Mouse (Mus musculus): ENCODE data around the gene Cpe. TPM values are rescaled to one million over a fixed set of nuclear protein-coding genes. Genes with fewer than 3 reads are reported as not detected.

Gene Cpe
- polyA plus RNA-seq, 1 experiment from 2014 or later, result 160 TPM

GRCm38 (mm10) chr8:64711544-64711943, 18.7 kb upstream of the Cpe start:
- no peak for DNase-seq (ENCODE audit: low spot score)
- H3K4me1 ChIP-seq (replicated peaks), result no peaks in the 10 kb centered on the region
- no peak overlapping the region for H3K4me3 ChIP-seq
- no peak overlapping the region for H3K27ac ChIP-seq
- H3K9me3 ChIP-seq, result no peaks in the 10 kb centered on the region
- H3K36me3 ChIP-seq, result peaks cover 15% of the 10 kb centered on the region
- no peaks in the 10 kb centered on the region for H3K27me3 ChIP-seq (ENCODE audit: insufficient read depth, poor library complexity, severe bottlenecking)
- 52% methylated on average over 1 of the region's 1 CpGs for WGBS

DNA sequence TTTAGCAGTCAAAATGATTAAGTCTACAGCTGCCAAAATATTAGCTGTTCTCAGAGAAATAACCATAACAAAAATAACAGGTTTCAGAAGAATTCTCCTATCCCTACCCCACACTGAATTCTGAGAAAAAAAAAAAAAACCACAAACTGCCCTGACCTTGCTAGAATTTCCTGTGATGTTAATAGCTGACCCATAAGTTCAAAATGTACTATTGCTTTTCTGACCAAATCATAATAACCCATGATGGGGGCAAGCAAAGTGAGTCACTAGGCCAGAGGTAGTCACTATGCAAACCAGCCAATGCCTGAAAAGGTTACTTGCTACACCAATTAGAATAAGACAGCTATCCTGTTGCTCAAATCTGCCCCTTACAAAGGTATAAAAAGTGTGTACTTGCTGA, 14.6 kb upstream of the Cpe start:
- Histone ChIP-seq H3K4me3 (no peak overlapping the region), H3K27ac (no peak overlapping the region), H3K27me3 (ENCODE audit: insufficient read depth, poor library complexity, severe bottlenecking) (no peaks in the 10 kb centered on the region), H3K4me1 (replicated peaks) (no peaks in the 10 kb centered on the region), H3K36me3 (no peaks in the 10 kb centered on the region), H3K9me3 (no peaks in the 10 kb centered on the region)
- DNase-seq (ENCODE audit: low spot score), result no peak

GRCm38 (mm10) chr8:64703191-64703590, 10.3 kb upstream of the Cpe start:
- H3K36me3 ChIP-seq, result no peaks in the 10 kb centered on the region
- no peaks in the 10 kb centered on the region for H3K27me3 ChIP-seq (ENCODE audit: insufficient read depth, poor library complexity, severe bottlenecking)
- H3K4me3 ChIP-seq, result no peak overlapping the region
- no peak for DNase-seq (ENCODE audit: low spot score)
- H3K9me3 ChIP-seq, result no peaks in the 10 kb centered on the region
- WGBS, result 86% methylated on average over 1 of the region's 1 CpGs
- no peaks in the 10 kb centered on the region for H3K4me1 ChIP-seq (replicated peaks)
- H3K27ac ChIP-seq, result no peak overlapping the region

DNA sequence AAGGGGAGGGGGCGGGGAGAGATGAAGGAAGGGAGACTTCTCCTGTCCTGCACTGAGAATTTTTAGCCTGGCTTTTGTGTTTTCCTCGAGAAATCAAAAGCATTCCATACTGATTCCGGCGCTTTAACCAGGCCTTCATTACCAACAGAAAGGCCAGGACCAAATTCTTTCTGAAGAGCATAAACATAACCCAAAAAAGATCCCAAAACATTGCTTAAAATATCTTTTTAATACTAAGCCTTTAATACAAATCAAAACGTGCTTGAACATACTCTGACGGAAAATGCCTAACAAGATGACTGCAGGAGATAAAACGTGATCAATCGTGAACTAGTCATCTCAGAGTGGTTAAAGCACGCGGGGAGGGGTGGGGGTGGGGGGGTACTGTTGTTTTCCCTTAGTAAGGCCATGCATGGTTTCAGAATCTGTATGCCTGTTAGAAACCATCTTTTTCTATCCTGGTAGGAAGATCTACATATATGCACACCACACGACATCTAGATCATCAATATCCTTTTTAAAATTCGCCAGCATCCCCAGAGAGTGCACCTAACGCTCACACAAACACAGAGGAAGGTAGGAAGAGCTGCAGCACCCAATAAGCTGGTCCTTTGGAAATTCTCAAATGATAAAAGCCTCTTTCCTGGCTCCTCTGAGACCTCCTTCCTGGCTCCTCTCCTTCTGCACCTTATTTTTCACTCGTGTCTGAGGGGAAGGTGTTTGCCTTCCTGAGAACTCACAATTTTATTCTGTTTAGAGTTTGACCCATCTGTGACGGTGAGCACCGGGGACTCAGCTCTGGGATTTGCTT, 1.1 kb downstream of the Cpe start:
- Histone ChIP-seq H3K27me3 (ENCODE audit: insufficient read depth, poor library complexity, severe bottlenecking) (peaks cover 14% of the 10 kb centered on the region), H3K4me3 (peak overlapping the region; percentile 69), H3K9me3 (no peaks in the 10 kb centered on the region), H3K27ac (peak overlapping the region; percentile 97), H3K36me3 (no peaks in the 10 kb centered on the region), H3K4me1 (replicated peaks) (peaks cover 17% of the 10 kb centered on the region)
- WGBS, result 10% methylated on average over 16 of the region's 16 CpGs
- DNase-seq (ENCODE audit: low spot score), result peak; percentile 17

DNA sequence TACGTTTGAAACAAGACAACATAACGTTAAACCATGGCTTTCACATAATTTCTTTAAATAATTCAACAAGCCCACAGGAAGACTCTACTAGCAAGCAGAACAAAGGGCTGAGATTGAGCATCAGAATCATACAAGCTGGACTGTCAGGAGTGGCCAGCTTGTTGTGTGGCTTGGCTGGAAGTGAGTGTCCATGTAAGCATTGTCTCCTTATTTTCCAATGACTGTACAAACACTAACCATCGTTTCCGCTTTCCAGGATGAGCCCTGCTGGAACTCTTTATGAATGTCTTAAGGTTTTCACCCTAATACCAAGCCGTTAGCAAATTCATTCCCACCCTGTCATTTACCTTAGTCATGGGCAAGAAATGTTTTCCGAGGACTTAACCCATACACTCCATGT, 2.0 kb downstream of the Cpe start:
- 85% methylated on average over 6 of the region's 6 CpGs for WGBS
- Histone ChIP-seq H3K4me1 (replicated peaks) (peaks cover 17% of the 10 kb centered on the region), H3K36me3 (no peaks in the 10 kb centered on the region), H3K27me3 (ENCODE audit: insufficient read depth, poor library complexity, severe bottlenecking) (peaks cover 14% of the 10 kb centered on the region), H3K27ac (no peak overlapping the region), H3K4me3 (no peak overlapping the region; the same call in 1 of the 2 replicates), H3K9me3 (no peaks in the 10 kb centered on the region)
- no peak for DNase-seq (ENCODE audit: low spot score)

GRCm38 (mm10) chr8:64690306-64690705, 2.5 kb downstream of the Cpe start:
- peaks cover 14% of the 10 kb centered on the region for H3K27me3 ChIP-seq (ENCODE audit: insufficient read depth, poor library complexity, severe bottlenecking)
- 78% methylated on average over 6 of the region's 6 CpGs for WGBS
- H3K36me3 ChIP-seq, result no peaks in the 10 kb centered on the region
- no peak overlapping the region for H3K4me3 ChIP-seq
- peaks cover 17% of the 10 kb centered on the region for H3K4me1 ChIP-seq (replicated peaks)
- no peak for DNase-seq (ENCODE audit: low spot score)
- H3K27ac ChIP-seq, result no peak overlapping the region
- H3K9me3 ChIP-seq, result no peaks in the 10 kb centered on the region

DNA sequence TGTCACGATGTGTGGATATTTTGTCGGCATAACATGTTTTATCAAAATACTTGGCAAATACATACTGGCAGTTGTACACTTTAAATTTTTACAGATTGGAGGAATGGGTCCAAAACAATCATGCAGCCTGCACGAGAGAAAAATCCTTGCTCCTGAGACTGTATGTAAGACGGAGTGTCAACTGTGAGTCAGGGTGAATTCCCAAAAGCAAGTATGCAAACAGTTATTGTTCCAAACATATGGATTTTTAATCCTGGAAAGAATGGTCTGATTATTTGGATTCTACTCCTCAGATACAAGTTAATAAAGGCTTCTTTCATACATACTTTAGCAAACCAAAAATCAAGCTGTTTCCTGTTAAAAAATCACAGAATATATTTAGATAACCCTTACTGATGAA, 4.1 kb downstream of the Cpe start:
- Histone ChIP-seq H3K4me3 (no peak overlapping the region), H3K9me3 (no peaks in the 10 kb centered on the region), H3K27me3 (ENCODE audit: insufficient read depth, poor library complexity, severe bottlenecking) (peaks cover 4% of the 10 kb centered on the region), H3K36me3 (no peaks in the 10 kb centered on the region), H3K27ac (no peak overlapping the region), H3K4me1 (replicated peaks) (peaks cover 17% of the 10 kb centered on the region)
- WGBS, result 87% methylated on average over 4 of the region's 4 CpGs
- DNase-seq (ENCODE audit: low spot score), result no peak

GRCm38 (mm10) chr8:64688161-64688560, 4.7 kb downstream of the Cpe start:
- no peaks in the 10 kb centered on the region for H3K27me3 ChIP-seq (ENCODE audit: insufficient read depth, poor library complexity, severe bottlenecking)
- WGBS, result 88% methylated on average over 3 of the region's 3 CpGs
- H3K4me1 ChIP-seq (replicated peaks), result peaks cover 16% of the 10 kb centered on the region
- no peaks in the 10 kb centered on the region for H3K36me3 ChIP-seq
- no peaks in the 10 kb centered on the region for H3K9me3 ChIP-seq
- DNase-seq (ENCODE audit: low spot score), result no peak
- H3K4me3 ChIP-seq, result no peak overlapping the region
- no peak overlapping the region for H3K27ac ChIP-seq

DNA sequence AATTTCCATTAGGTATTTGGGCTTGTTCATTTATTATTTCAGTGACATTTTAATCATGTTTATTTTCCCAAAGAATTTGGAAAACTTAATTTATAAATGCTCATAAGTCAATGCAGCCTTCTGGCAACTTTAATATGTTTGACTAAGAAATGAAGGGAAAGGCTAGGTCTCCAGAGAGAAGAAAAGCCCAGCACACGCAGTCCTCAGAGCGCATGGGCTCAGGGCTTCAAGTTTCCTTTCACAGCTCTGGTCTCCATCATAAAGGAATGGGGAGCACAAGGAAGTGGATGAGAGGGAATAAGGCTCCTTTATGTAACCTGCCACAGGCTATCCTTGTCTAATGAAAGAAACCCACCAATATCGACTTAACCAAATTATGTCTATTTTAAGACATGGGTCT, 10.4 kb downstream of the Cpe start:
- no peak for DNase-seq (ENCODE audit: low spot score)

DNA sequence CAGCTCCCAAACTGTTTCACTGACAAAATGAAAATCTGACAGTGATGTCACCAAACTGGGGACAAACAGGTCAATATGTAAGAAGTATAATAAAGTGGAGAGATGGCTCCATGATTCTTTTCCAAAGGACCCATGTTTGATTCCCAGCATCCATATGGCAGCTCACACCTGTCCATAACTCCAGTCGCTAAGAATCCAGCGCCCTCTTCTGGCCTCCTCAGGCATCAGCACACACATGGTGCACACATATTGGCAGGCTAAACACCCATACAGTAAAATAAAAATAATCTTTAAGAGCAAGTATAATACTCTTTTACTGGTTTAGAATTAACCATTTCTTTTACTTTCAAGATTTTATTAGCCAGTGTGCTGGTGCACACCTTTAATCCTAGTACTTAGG, 16.5 kb downstream of the Cpe start:
- H3K27me3 ChIP-seq (ENCODE audit: insufficient read depth, poor library complexity, severe bottlenecking), result no peaks in the 10 kb centered on the region
- no peak overlapping the region for H3K27ac ChIP-seq
- H3K4me3 ChIP-seq, result no peak overlapping the region
- WGBS, result 73% methylated on average over 2 of the region's 2 CpGs
- H3K36me3 ChIP-seq, result no peaks in the 10 kb centered on the region
- no peak for DNase-seq (ENCODE audit: low spot score)
- H3K9me3 ChIP-seq, result peaks cover 7% of the 10 kb centered on the region; the same call in 1 of the 2 replicates
- H3K4me1 ChIP-seq (replicated peaks), result peaks cover 5% of the 10 kb centered on the region; the same call in 1 of the 2 replicates

More for the DNA sequence above, 10.4 kb downstream of the Cpe start:
- Histone ChIP-seq H3K4me3 (no peak overlapping the region), H3K4me1 (replicated peaks) (no peaks in the 10 kb centered on the region), H3K36me3 (no peaks in the 10 kb centered on the region), H3K27me3 (ENCODE audit: insufficient read depth, poor library complexity, severe bottlenecking) (no peaks in the 10 kb centered on the region), H3K27ac (no peak overlapping the region), H3K9me3 (no peaks in the 10 kb centered on the region)
- 82% methylated on average over 3 of the region's 3 CpGs for WGBS

DNA sequence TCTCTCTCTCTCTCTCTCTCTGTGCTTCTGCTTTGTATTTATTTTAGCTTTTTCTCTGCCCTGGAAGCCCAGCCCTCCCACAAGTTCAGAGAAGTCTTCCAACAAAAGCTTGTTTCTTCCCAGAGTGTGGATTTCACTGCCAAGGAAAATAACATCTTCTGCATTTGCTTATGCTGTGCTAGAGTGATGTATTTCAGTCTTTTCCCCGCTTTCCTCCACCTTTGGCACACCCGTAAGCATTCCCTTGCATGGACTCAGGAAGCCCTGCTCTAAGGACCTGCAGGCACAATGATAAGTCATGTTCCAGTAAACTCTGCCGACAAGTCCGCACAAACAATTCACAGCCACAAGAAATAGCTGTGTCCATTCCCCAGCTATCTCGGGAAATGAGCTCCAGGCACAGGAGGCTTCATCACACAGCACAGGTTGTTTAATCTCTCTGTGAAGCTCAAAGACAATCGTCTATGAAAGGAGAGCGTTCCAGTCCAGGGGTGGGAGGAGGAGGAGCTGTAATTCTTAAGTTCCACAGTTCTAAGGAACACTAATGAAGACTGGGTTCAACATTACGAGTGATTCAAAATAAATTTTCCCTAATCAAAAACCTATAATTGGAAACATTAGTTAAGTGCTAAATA, 17.8 kb downstream of the Cpe start:
- no peak overlapping the region for H3K4me3 ChIP-seq
- no peaks in the 10 kb centered on the region for H3K36me3 ChIP-seq
- H3K4me1 ChIP-seq (replicated peaks), result peaks cover 5% of the 10 kb centered on the region; the same call in 1 of the 2 replicates
- H3K27me3 ChIP-seq (ENCODE audit: insufficient read depth, poor library complexity, severe bottlenecking), result no peaks in the 10 kb centered on the region
- H3K27ac ChIP-seq, result no peak overlapping the region
- H3K9me3 ChIP-seq, result peaks cover 7% of the 10 kb centered on the region; the same call in 1 of the 2 replicates
- 87% methylated on average over 8 of the region's 8 CpGs for WGBS
- DNase-seq (ENCODE audit: low spot score), result no peak

DNA sequence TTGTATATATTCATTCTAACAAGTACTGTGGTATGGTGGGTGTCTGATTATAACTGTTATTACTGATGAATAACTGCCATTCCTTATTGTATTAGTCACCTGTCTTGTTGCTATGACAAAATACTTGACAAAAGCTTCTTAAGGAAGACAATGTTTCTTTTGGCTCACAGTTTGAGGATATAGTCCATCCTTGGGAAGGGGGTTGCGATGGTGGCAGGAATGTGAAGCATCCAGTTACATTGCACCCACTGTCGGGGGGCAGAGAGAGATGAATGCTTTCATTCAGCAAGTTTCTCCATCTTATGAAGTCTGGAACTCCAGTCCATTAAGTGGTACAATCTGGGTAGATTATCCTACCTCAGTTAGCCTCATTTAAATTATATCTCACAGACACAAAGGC, 19.9 kb downstream of the Cpe start:
- no peaks in the 10 kb centered on the region for H3K36me3 ChIP-seq
- no peaks in the 10 kb centered on the region for H3K27me3 ChIP-seq (ENCODE audit: insufficient read depth, poor library complexity, severe bottlenecking)
- H3K4me1 ChIP-seq (replicated peaks), result peaks cover 5% of the 10 kb centered on the region; the same call in 1 of the 2 replicates
- no peak overlapping the region for H3K27ac ChIP-seq
- no peak for DNase-seq (ENCODE audit: low spot score)
- no peak overlapping the region for H3K4me3 ChIP-seq
- H3K9me3 ChIP-seq, result peaks cover 7% of the 10 kb centered on the region; the same call in 1 of the 2 replicates
- 69% methylated on average over 2 of the region's 2 CpGs for WGBS

GRCm38 (mm10) chr8:64671937-64672336, 20.9 kb downstream of the Cpe start:
- no peaks in the 10 kb centered on the region for H3K36me3 ChIP-seq
- H3K27ac ChIP-seq, result no peak overlapping the region
- peaks cover 7% of the 10 kb centered on the region; the same call in 1 of the 2 replicates for H3K9me3 ChIP-seq
- DNase-seq (ENCODE audit: low spot score), result no peak
- peaks cover 5% of the 10 kb centered on the region; the same call in 1 of the 2 replicates for H3K4me1 ChIP-seq (replicated peaks)
- 31% methylated on average over 1 of the region's 1 CpGs for WGBS
- no peaks in the 10 kb centered on the region for H3K27me3 ChIP-seq (ENCODE audit: insufficient read depth, poor library complexity, severe bottlenecking)
- H3K4me3 ChIP-seq, result no peak overlapping the region

Data from hindbrain, embryonic 10.5 days (tissue).